Mouse (Mus musculus) thymus, postnatal 36 days (tissue): ENCODE measurements around the gene Otub2.

Experiments used
- DNase-seq, 2 experiments: peaks; one replicate each; pipeline ENCODE4 v3.0.0; 2022; ENCODE audit warnings: mixed read lengths in 2 of 2

Gene Otub2

GRCm38 (mm10) chr12:103388505-103389347 lies at the start of gene Otub2:
Otub2 (plus strand) TSS chr12:103388682.
- DNase-seq: peak; percentile 90 to 93

DNA sequence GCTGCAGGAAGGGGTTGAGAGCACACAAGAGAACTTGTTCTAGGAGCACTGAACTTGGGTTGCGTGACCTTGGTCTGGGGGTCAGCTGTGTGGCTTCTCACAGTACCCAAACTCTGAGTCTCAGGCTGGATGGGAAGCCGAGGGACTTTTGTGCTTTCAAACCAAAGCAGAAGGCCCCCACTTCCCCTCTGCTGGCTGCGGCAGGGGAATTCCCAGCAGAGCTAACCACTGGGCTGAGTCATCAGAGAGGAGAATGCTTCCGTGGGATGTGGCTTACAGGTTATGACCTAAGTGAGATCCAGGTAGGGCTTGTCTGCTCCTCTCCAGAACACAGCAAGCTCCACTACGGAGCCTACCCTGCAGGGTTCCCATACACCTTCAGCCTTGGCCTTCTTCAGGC lies 47.3 kb upstream of the Otub2 start:
- peak; percentile 46 to 65 for DNase-seq

DNA sequence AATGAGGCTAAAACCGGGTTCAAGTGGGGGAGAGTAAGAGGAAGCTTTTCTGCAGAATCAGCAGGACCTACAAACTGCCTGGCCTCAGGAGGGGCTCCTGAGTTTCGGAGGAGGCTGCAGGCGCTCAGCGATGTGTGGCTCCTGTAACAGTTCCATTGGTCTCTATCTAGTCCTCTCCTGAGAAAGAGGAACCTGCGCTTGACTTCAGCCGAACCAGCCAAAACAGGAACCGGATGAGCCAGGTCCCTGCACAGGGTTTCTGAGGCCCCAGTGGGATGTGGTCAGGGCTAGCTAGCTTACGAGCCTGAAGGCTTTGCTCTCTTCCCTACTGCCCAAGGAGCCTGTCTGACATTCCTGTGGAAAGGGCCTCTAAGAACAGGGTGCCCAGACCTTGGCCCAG lies 45.0 kb upstream of the Otub2 start:
- DNase-seq: peak; percentile 49 to 67

DNA sequence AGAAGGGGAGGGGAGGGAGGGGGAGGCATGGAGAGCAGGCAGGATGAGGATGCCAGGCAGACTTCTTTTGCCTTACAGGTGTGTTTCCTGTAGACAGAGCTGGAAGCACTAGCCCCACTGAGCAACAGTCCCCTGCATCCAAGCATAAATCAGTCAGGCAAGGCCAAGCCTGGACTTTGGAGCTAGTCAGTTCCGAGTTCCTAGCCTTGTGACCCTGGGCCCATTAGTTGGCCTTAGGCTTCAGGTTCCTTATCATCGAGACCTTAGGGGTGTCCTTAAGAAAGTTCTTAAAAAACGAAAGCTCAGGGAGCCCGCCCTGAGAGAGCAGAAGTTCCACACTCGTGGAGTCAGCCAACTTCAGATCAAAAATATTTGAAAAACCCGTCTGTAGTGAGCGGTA lies 43.5 kb upstream of the Otub2 start:
- no peak for DNase-seq

- DNase-seq: no peak
These were observed 41.5 kb upstream of the Otub2 start for GRCm38 (mm10) chr12:103346945-103347344.

- no peak for DNase-seq
These were observed 41.1 kb upstream of the Otub2 start for GRCm38 (mm10) chr12:103347406-103347805.

GRCm38 (mm10) chr12:103348506-103348905 lies 40.0 kb upstream of the Otub2 start:
- peak; percentile 80 to 85 for DNase-seq

- no peak for DNase-seq
These were observed 35.7 kb upstream of the Otub2 start for GRCm38 (mm10) chr12:103352735-103353134.

GRCm38 (mm10) chr12:103353538-103353937 lies 34.9 kb upstream of the Otub2 start:
- peak; percentile 47 to 50 for DNase-seq

GRCm38 (mm10) chr12:103355746-103356414 lies 32.6 kb upstream of the Otub2 start, which contains the start of gene Asb2:
Asb2 (minus strand) TSS chr12:103356001.
- no peak for DNase-seq

- DNase-seq: no peak
These were observed 32.1 kb upstream of the Otub2 start for GRCm38 (mm10) chr12:103356415-103356748.

- no peak for DNase-seq
These were observed 30.3 kb upstream of the Otub2 start for GRCm38 (mm10) chr12:103358216-103358615.

- no peak for DNase-seq
These were observed 29.3 kb upstream of the Otub2 start for GRCm38 (mm10) chr12:103358951-103359801.

GRCm38 (mm10) chr12:103360812-103361211 lies 27.7 kb upstream of the Otub2 start:
- no peak for DNase-seq

DNA sequence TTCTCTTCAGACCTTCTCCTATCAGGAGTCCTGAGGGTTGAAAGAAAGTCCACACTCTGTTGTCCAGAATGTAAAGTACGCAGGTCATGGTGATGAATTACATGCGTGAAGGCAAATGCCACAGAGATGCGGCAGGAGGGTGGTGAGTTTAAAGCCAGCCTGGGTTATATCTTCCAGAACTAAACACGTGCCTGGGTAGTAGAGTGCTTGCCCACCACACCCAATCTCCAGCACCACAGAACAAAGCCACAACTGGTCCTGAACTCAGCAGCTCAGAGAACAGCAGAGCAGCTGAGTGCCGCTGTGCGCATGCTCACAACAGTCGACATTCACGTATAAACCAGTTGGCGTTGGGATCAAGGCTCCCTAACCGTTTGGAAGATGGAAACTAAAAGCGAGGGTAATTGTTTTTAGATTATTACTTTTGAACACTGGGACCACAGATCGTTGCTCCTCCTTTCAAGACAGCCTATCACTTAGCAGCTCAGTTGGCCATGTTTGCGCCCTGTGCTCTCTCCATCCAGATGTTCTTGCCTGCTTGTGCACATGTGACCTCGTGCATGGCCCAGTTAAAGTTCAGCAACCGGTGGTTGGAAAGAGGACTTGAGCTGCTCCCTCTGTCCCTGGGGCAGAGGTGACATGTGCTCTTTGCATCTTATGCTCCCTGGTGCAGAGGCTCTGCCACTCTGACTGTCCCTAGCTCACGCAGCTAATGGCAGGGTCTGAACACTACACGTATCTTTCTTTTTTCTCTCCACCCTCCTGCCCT lies 26.8 kb upstream of the Otub2 start:
- no peak for DNase-seq

DNA sequence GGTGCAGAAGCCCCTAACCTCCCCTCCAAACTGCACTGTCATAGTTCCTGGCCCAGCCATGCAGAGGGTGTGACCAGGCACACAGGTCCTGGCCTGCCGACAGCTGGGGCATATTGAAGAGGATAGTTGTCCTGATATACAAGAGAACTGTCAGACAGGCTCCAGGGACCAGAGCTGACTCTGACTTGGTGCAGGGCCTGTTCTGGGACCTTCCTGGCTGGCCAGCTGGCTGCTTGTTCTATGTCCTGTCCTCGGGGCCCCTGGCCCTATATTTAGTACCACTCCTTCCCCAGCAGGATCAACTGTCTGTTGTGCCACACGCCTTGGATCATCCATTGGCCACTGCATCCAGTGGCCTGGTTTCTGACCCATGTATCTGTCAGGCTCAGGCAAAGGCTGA lies 26.1 kb upstream of the Otub2 start:
- DNase-seq: no peak

GRCm38 (mm10) chr12:103367171-103367570 lies 21.3 kb upstream of the Otub2 start:
- no peak for DNase-seq

GRCm38 (mm10) chr12:103367620-103368325 lies 20.7 kb upstream of the Otub2 start:
- peak; percentile 58 to 72 for DNase-seq

GRCm38 (mm10) chr12:103368326-103368669 lies 20.2 kb upstream of the Otub2 start:
- DNase-seq: no peak

GRCm38 (mm10) chr12:103368777-103369176 lies 19.7 kb upstream of the Otub2 start:
- DNase-seq: no peak

- DNase-seq: no peak
These were observed 17.6 kb upstream of the Otub2 start for GRCm38 (mm10) chr12:103370861-103371260.

GRCm38 (mm10) chr12:103371711-103372110 lies 16.8 kb upstream of the Otub2 start:
- peak; percentile 52 to 54 for DNase-seq
